Mouse (Mus musculus) kidney, postnatal 10 days (tissue): ENCODE measurements at regions not wholly inside any gene's neighbourhood (a gene's known extent, or its start where the extent isn't known, plus 50 kb on each side); places are given as distances from the start of the nearest gene placed in this dataset.

Experiments used
- DNase-seq: peaks from one replicate; pipeline ENCODE4 v3.0.0; 2021; ENCODE audit warnings: mixed read lengths

GRCm38 (mm10) chr1:147273324-147273723 is 778.8 kb downstream of the Brinp3 start:
- DNase-seq, result no peak

- DNase-seq, result no peak
Measured at GRCm38 (mm10) chr1:147291119-147291518, 796.6 kb downstream of the Brinp3 start.

GRCm38 (mm10) chr1:147309246-147309645 is 814.7 kb downstream of the Brinp3 start:
- no peak for DNase-seq

GRCm38 (mm10) chr1:147343276-147343953 is 848.9 kb downstream of the Brinp3 start:
- no peak for DNase-seq

- DNase-seq, result no peak
Measured at GRCm38 (mm10) chr1:147344027-147344426, 849.5 kb downstream of the Brinp3 start.
